Mouse (Mus musculus) ovary, adult 2 months (tissue): ENCODE data around the gene Cbln4. TPM values are rescaled to one million over a fixed set of nuclear protein-coding genes. Genes with fewer than 3 reads are reported as not detected.

Source experiments
- polyA plus RNA-seq: library from polyadenylated mRNA; depleted of rRNA; stranded (reverse); fragments of >200 nt; gene quantifications from 2 replicates; pipeline ENCODE4 v1.2.3, GENCODE M21; 2012; rRNA removed

Cbln4 gene
- not detected in 2 replicates for polyA plus RNA-seq

GRCm38 (mm10) chr2:172043235-172043610 lies at the start of gene Cbln4:
Gene Cbln4, minus strand, starts transcription at chr2:172043466.

Other genes with a start within 250 kb of the Cbln4 start
- gene Mc3r, start 205.0 kb upstream of the Cbln4 start, polyA plus RNA-seq, result not detected in 2 replicates